Mouse (Mus musculus) CH12.LX (cell line): ENCODE results near the gene Itgb3. TPM values are rescaled to one million over a fixed set of nuclear protein-coding genes. Genes with fewer than 3 reads are reported as not detected.
A peak's percentile ranks its signal among the peaks of the same experiment; 100 is the strongest.

ENCODE experiments used
- DNase-seq: peaks from one replicate; pipeline ENCODE4 v3.0.0-alpha.2; 2013; ENCODE audit errors: extremely low read depth
- H3K27ac ChIP-seq: 2 replicates; pipeline ENCODE4 v1.5.1; 2012; ENCODE audit warnings: low read depth, mild to moderate bottlenecking, control low read depth, moderate library complexity; ENCODE audit not compliant: insufficient read depth
- H3K27me3 ChIP-seq: replicated peaks from 2 replicates; pipeline ENCODE3; 2012; ENCODE audit warnings: inconsistent platforms
- H3K36me3 ChIP-seq, 2 experiments: replicated peaks in 1 of 2; 2 replicates each; pipeline versions ENCODE3 to v1.6.1; 2012; ENCODE audit warnings: inconsistent platforms in 1 of 2, low read length in 1 of 2, mild to moderate bottlenecking in 1 of 2, mixed read lengths in 1 of 2, moderate library complexity in 1 of 2; ENCODE audit not compliant: control insufficient read depth in 1 of 2, insufficient read depth in 1 of 2
- H3K4me1 ChIP-seq, 2 experiments: 2 replicates each; pipeline ENCODE4 v1.6.1; 2012; ENCODE audit warnings: inconsistent platforms in 1 of 2, moderate library complexity in 1 of 2; ENCODE audit not compliant: insufficient read depth in 2 of 2, control insufficient read depth in 1 of 2
- H3K4me2 ChIP-seq: 2 replicates; pipeline ENCODE4 v1.6.1; 2012; ENCODE audit warnings: low read depth, mild to moderate bottlenecking, control low read depth; ENCODE audit not compliant: poor library complexity, insufficient read depth, severe bottlenecking
- H3K4me3 ChIP-seq, 3 experiments: fragments of 150-350 bp in 1 of 3; sonication (generic) in 1 of 3; replicated peaks in 1 of 3; 2 replicates each; pipeline versions ENCODE3 to v1.5.1; 2011 to 2012; ENCODE audit warnings: low read depth in 2 of 3, low read length in 2 of 3, mild to moderate bottlenecking in 2 of 3, moderate library complexity in 2 of 3, control low read depth in 1 of 3, improper control_type of control experiment in 1 of 3, inconsistent platforms in 1 of 3, mixed read lengths in 1 of 3; ENCODE audit not compliant: poor library complexity in 1 of 3
- H3K79me2 ChIP-seq: replicated peaks from 2 replicates; pipeline ENCODE4 v1.6.1; 2012; ENCODE audit warnings: mild to moderate bottlenecking, moderate library complexity; ENCODE audit not compliant: control insufficient read depth, poor library complexity, insufficient read depth, severe bottlenecking; ENCODE audit errors: extremely low read depth
- H3K9ac ChIP-seq: 2 replicates; pipeline ENCODE4 v1.6.1; 2012; ENCODE audit warnings: low read depth, mild to moderate bottlenecking, control low read depth, moderate library complexity; ENCODE audit not compliant: insufficient read depth
- H3K9me3 ChIP-seq: replicated peaks from 2 replicates; pipeline ENCODE3; 2012; ENCODE audit warnings: low read length, inconsistent platforms, mixed read lengths
- BHLHE40 ChIP-seq: IDR thresholded peaks from 2 replicates; pipeline ENCODE4 v1.6.1; 2011; ENCODE audit warnings: mild to moderate bottlenecking, low read depth, low read length, improper control_type of control experiment
- CHD2 ChIP-seq: IDR thresholded peaks from 2 replicates; pipeline ENCODE4 v1.6.1; 2011; ENCODE audit warnings: low read length, improper control_type of control experiment
- CTCF ChIP-seq, 2 experiments: IDR thresholded peaks in 1 of 2; conservative IDR thresholded peaks in 1 of 2; 2 replicates each; pipeline ENCODE4 v1.5.1; 2011 to 2012; ENCODE audit warnings: low read depth in 2 of 2, low read length in 2 of 2, improper control_type of control experiment in 1 of 2, inconsistent platforms in 1 of 2, mild to moderate bottlenecking in 1 of 2, moderate library complexity in 1 of 2
- ELF1 ChIP-seq: IDR thresholded peaks from 2 replicates; pipeline ENCODE4 v1.6.1; 2014; ENCODE audit warnings: low read depth, mild to moderate bottlenecking, inconsistent platforms, low read length, improper control_type of control experiment
- GABPA ChIP-seq: IDR thresholded peaks from 2 replicates; pipeline ENCODE4 v1.6.1; 2012; ENCODE audit warnings: low read depth, low read length, improper control_type of control experiment, inconsistent platforms; ENCODE audit not compliant: insufficient replicate concordance
- JUN ChIP-seq: IDR thresholded peaks from 2 replicates; pipeline ENCODE4 v1.6.1; 2011; ENCODE audit warnings: low read depth, mild to moderate bottlenecking, low read length, improper control_type of control experiment, moderate library complexity; ENCODE audit not compliant: insufficient read depth
- KAT2A ChIP-seq: IDR thresholded peaks from 2 replicates; pipeline ENCODE4 v1.6.1; 2012; ENCODE audit warnings: low read length, improper control_type of control experiment, inconsistent platforms; ENCODE audit not compliant: insufficient replicate concordance
- MAFK ChIP-seq: IDR thresholded peaks from 2 replicates; pipeline ENCODE4 v1.6.1; 2011; ENCODE audit warnings: low read length, improper control_type of control experiment; ENCODE audit not compliant: insufficient replicate concordance
- MAX ChIP-seq: IDR thresholded peaks from 2 replicates; pipeline ENCODE4 v1.6.1; 2011; ENCODE audit warnings: low read length, improper control_type of control experiment
- MEF2A ChIP-seq: IDR thresholded peaks from 2 replicates; pipeline ENCODE4 v1.6.1; 2014; ENCODE audit warnings: low read depth, mild to moderate bottlenecking, inconsistent platforms, low read length, improper control_type of control experiment, borderline replicate concordance
- NRF1 ChIP-seq: IDR thresholded peaks from 2 replicates; pipeline ENCODE4 v1.6.1; 2014; ENCODE audit warnings: low read depth, mild to moderate bottlenecking, inconsistent platforms, low read length, improper control_type of control experiment, moderate library complexity
- POLR2A ChIP-seq: IDR thresholded peaks from 2 replicates; pipeline ENCODE4 v1.6.1; 2011; ENCODE audit warnings: low read depth, mild to moderate bottlenecking, improper control_type of control experiment, low read length
- POLR2AphosphoS2 ChIP-seq: IDR thresholded peaks from 2 replicates; pipeline ENCODE4 v1.6.1; 2011; ENCODE audit warnings: low read depth, low read length, improper control_type of control experiment
- RCOR1 ChIP-seq: conservative IDR thresholded peaks from 2 replicates; pipeline ENCODE4 v1.6.1; 2012; ENCODE audit warnings: low read depth, mild to moderate bottlenecking, inconsistent platforms, low read length, improper control_type of control experiment
- TCF12 ChIP-seq: IDR thresholded peaks from 2 replicates; pipeline ENCODE4 v1.6.1; 2014; ENCODE audit warnings: low read depth, mild to moderate bottlenecking, inconsistent platforms, low read length, improper control_type of control experiment
- USF1 ChIP-seq: IDR thresholded peaks from 2 replicates; pipeline ENCODE4 v1.6.1; 2014; ENCODE audit warnings: low read depth, mild to moderate bottlenecking, inconsistent platforms, low read length, improper control_type of control experiment
- ZKSCAN1 ChIP-seq: IDR thresholded peaks from 2 replicates; pipeline ENCODE4 v1.6.1; 2012; ENCODE audit warnings: low read depth, inconsistent platforms, low read length, improper control_type of control experiment, borderline replicate concordance
- ZMIZ1 ChIP-seq: IDR thresholded peaks from 2 replicates; pipeline ENCODE4 v1.6.1; 2012; ENCODE audit warnings: low read depth, mild to moderate bottlenecking, inconsistent platforms, low read length, improper control_type of control experiment
- ZNF384 ChIP-seq: IDR thresholded peaks from 2 replicates; pipeline ENCODE4 v1.6.1; 2012; ENCODE audit warnings: low read depth, low read length, improper control_type of control experiment, inconsistent platforms
- dilution Hi-C: fragments of 300-500 bp; cut with MboI; formaldehyde crosslinking; loops from 2 replicates; pipeline ENCODE4 v1.14.3; 2020; ENCODE audit warnings: low sequenced_read_pairs; ENCODE audit not compliant: extremely low pct_unique_long_range_greater_than_20kb, extremely low pct_ligation_motif_present
- in situ Hi-C: fragments of 300-500 bp; cut with MboI; formaldehyde crosslinking; loops from 3 replicates; pipeline ENCODE4 v1.14.3; 2019; ENCODE audit warnings: low sequenced_read_pairs, low pct_ligation_motif_present, low pct_unique_long_range_greater_than_20kb, mixed read lengths
- polyA plus RNA-seq: library from polyadenylated mRNA; unstranded; fragments of >175 nt; gene quantifications from 2 replicates; pipeline ENCODE4 v1.2.1, GENCODE M21; 2012; ENCODE audit warnings: low read depth; ENCODE audit not compliant: insufficient read length
- total RNA-seq, 2 experiments: library from RNA; depleted of rRNA; stranded (reverse); fragments of 300-350 nt in 1 of 2; fragments of >200 nt in 1 of 2; gene quantifications; 2 replicates each; pipeline ENCODE4 v1.2.3; 2012 to 2014

The Itgb3 gene
- total and polyA plus RNA-seq, 3 experiments, result 2.9 to 11.0 (median 3.0) TPM

- TF ChIP-seq JUN, result no peak
- TF ChIP-seq USF1, result no peak
- no peak for TF ChIP-seq NRF1
- no peak for TF ChIP-seq RCOR1
- no peak for TF ChIP-seq MAFK
- no peak for TF ChIP-seq CHD2
- no peak for TF ChIP-seq POLR2A
- no peak for TF ChIP-seq MEF2A
- TF ChIP-seq ELF1, result no peak
- TF ChIP-seq ZMIZ1, result no peak
- no peak for TF ChIP-seq POLR2AphosphoS2
- no peak for TF ChIP-seq TCF12
- no peak for TF ChIP-seq ZNF384
- no peak for TF ChIP-seq GABPA
- no peak for TF ChIP-seq ZKSCAN1
- no peak for TF ChIP-seq KAT2A
- no peak for TF ChIP-seq MAX
- no peak for TF ChIP-seq CTCF (conservative IDR thresholded peaks at IDR 0.05 in 1 of 2, IDR thresholded peaks at IDR 0.05 in 1 of 2; ENCODE audit: low read depth in 2 of 2, low read length in 2 of 2)
- Histone ChIP-seq H3K9me3 (no peaks in the 10 kb centered on the region), H3K4me3 (no peak overlapping the region), H3K27ac (no peak overlapping the region), H3K9ac (no peak overlapping the region), H3K79me2 (no peaks in the 10 kb centered on the region), H3K27me3 (no peaks in the 10 kb centered on the region), H3K4me2 (no peak overlapping the region), H3K36me3 (peaks cover 0 to 53% of the 10 kb centered on the region in 2 experiments), H3K4me1 (peaks cover 10 to 47% of the 10 kb centered on the region in 2 experiments)
- DNase-seq, result no peak
- in situ Hi-C loops, result no loop called here
- dilution Hi-C loops, result no loop called here
Measured at GRCm38 (mm10) chr11:104643236-104643635, 35.4 kb downstream of the Itgb3 start.

- TF ChIP-seq BHLHE40 (peak; percentile 60), RCOR1 (no peak)
- DNase-seq, result peak; percentile 39
- H3K9ac ChIP-seq, result no peak overlapping the region
- no peak overlapping the region for H3K27ac ChIP-seq
- no peaks in the 10 kb centered on the region for H3K27me3 ChIP-seq
- no peaks in the 10 kb centered on the region for H3K79me2 ChIP-seq
- H3K4me2 ChIP-seq, result no peak overlapping the region
- H3K9me3 ChIP-seq, result peaks cover 3% of the 10 kb centered on the region
- in situ Hi-C loops, result no loop called here
- no peak overlapping the region for H3K4me3 ChIP-seq
- peaks cover 0 to 45% of the 10 kb centered on the region in 2 experiments for H3K36me3 ChIP-seq
- H3K4me1 ChIP-seq, result peaks cover 10 to 32% of the 10 kb centered on the region in 2 experiments
- dilution Hi-C loops, result no loop called here
Measured at GRCm38 (mm10) chr11:104645402-104645801, 37.6 kb downstream of the Itgb3 start.
